Mouse (Mus musculus): ENCODE results near the gene Fam189b. TPM values are rescaled to one million over a fixed set of nuclear protein-coding genes. Genes with fewer than 3 reads are reported as not detected.

Gene Fam189b
- polyA plus RNA-seq, 1 experiment from 2014 or later, result 35.4 TPM

DNA sequence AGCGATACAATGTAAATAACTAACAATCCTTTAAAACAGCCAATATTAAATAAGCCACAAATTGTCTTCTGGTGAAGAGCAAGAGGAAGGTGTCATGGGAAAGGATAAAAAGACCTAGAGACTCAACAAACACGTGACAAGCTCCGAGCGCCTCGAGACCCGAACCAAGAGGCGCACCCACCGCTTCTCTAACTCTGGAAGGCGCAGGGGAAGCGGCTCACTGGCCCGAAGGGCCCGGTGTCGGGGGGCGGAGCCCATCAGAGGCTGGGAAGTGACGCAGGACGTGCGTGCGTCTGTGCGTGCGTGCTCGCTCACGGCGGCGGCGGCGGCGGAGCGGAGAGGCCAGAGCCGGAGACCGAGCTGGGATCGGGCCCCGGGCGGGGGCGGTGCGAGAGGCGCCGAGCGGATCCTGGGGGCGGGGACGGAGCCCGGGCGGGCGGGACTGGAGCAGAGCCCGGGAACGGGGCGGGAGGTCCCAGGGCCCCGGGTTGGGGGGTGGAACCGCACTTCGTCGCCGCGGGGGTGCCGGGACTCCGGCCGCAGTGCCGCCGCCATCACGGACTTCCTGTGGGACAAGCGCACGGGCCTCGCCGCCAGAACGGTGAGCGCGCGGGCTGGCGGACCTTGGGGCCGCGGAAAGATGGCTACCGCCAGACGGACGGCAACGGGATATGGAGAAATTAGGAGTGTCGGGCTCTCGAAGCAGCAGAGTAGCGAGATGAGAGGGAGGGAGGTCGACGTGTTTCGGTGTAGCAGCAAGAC, 18.3 kb upstream of the Fam189b start, which contains the start of gene Clk2:
Clk2 (plus strand) TSS at position 290 of the 762 bp plus-strand sequence.
- Histone ChIP-seq H3K9ac (ENCODE audit: low read depth, low read length) (peak within 1 kb of the TSS; percentile 96), H3K4me1 (ENCODE audit: control insufficient read depth, insufficient read depth, low read depth, low read length) (peaks cover 20% of the 10 kb centered on the region), H3K27me3 (replicated peaks; ENCODE audit: control insufficient read depth, insufficient read depth, low read length) (no peaks in the 10 kb centered on the region), H3K36me3 (ENCODE audit: control insufficient read depth, insufficient read depth, low read length) (peaks cover 13% of the 10 kb centered on the region), H3K9me3 (ENCODE audit: control insufficient read depth, low read length) (no peaks in the 10 kb centered on the region), H3K4me2 (ENCODE audit: low read length) (peak within 1 kb of the TSS; percentile 86), H3K27ac (ENCODE audit: low read depth, low read length) (peak within 1 kb of the TSS; percentile 97), H3K4me3 (ENCODE audit: low read length) (peak within 1 kb of the TSS; percentile 95)
- ATAC-seq, result peak; percentile 97
- WGBS, result under 1% methylated on average over 52 of the region's 79 CpGs

DNA sequence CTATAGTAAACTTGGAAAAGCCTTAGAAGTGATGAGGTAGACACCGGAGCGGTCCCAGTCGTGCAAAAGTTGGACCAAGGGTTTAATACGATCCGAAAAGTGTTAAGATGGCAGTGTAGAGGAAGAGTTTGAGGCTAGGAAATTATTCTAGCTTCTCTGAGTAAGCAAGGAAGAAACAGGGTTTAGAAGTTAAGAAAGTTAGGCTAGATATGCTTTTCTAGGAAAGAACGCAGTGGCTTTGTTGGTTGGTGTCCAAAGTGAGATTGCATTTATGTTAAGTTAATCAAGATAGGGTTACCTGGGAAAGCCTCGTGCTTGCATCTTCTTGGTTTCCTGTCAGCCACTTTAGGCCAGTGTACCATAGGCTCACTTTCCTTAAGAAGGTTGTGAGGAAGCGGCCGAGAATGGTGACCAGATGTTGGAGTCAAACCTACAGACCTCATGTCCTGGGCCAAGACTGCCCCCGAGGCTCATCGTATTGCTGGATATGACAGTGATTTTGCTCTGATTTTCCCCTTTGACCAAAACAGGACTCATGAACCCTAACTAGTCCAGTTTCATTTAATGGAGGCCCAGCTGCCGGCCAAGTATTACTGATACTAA, 17.6 kb upstream of the Fam189b start:
- no peak for ATAC-seq
- peak overlapping the region; percentile 95 for H3K4me3 ChIP-seq (ENCODE audit: low read length)
- 29% methylated on average over 12 of the region's 12 CpGs for WGBS
- peak overlapping the region; percentile 97 for H3K27ac ChIP-seq (ENCODE audit: low read depth, low read length)
- H3K36me3 ChIP-seq (ENCODE audit: control insufficient read depth, insufficient read depth, low read length), result peaks cover 19% of the 10 kb centered on the region
- peaks cover 20% of the 10 kb centered on the region for H3K4me1 ChIP-seq (ENCODE audit: control insufficient read depth, insufficient read depth, low read depth, low read length)
- H3K4me2 ChIP-seq (ENCODE audit: low read length), result peak overlapping the region; percentile 86
- H3K9ac ChIP-seq (ENCODE audit: low read depth, low read length), result peak overlapping the region; percentile 96
- no peaks in the 10 kb centered on the region for H3K27me3 ChIP-seq (replicated peaks; ENCODE audit: control insufficient read depth, insufficient read depth, low read length)
- no peaks in the 10 kb centered on the region for H3K9me3 ChIP-seq (ENCODE audit: control insufficient read depth, low read length)

DNA sequence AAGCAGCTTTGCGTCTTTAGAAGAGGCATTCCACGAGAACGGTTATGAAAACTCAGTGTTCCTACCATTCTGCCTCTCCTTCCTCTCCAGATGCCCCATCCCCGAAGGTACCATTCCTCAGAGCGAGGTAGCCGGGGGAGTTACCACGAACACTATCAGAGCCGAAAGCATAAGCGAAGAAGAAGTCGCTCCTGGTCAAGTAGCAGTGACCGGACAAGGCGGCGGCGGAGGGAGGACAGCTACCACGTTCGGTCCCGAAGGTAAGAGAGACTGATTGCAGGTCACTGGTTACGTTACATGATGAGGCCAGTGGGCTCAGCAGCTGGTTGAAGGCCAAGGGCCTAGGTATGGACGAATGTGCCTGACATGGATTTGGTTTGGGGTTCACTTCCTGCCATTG, 16.0 kb upstream of the Fam189b start:
- 93% methylated on average over 19 of the region's 19 CpGs for WGBS
- Histone ChIP-seq H3K9ac (ENCODE audit: low read depth, low read length) (no peak overlapping the region), H3K36me3 (ENCODE audit: control insufficient read depth, insufficient read depth, low read length) (peaks cover 28% of the 10 kb centered on the region), H3K4me3 (ENCODE audit: low read length) (no peak overlapping the region), H3K4me2 (ENCODE audit: low read length) (no peak overlapping the region), H3K27me3 (replicated peaks; ENCODE audit: control insufficient read depth, insufficient read depth, low read length) (no peaks in the 10 kb centered on the region), H3K4me1 (ENCODE audit: control insufficient read depth, insufficient read depth, low read depth, low read length) (peaks cover 20% of the 10 kb centered on the region), H3K9me3 (ENCODE audit: control insufficient read depth, low read length) (no peaks in the 10 kb centered on the region), H3K27ac (ENCODE audit: low read depth, low read length) (no peak overlapping the region)
- no peak for ATAC-seq

- no peaks in the 10 kb centered on the region for H3K9me3 ChIP-seq (ENCODE audit: control insufficient read depth, low read length)
- ATAC-seq, result no peak
- no peaks in the 10 kb centered on the region for H3K27me3 ChIP-seq (replicated peaks; ENCODE audit: control insufficient read depth, insufficient read depth, low read length)
- no peak overlapping the region for H3K4me2 ChIP-seq (ENCODE audit: low read length)
- 92% methylated on average over 11 of the region's 11 CpGs for WGBS
- peaks cover 50% of the 10 kb centered on the region for H3K36me3 ChIP-seq (ENCODE audit: control insufficient read depth, insufficient read depth, low read length)
- H3K4me1 ChIP-seq (ENCODE audit: control insufficient read depth, insufficient read depth, low read depth, low read length), result peaks cover 14% of the 10 kb centered on the region
- H3K27ac ChIP-seq (ENCODE audit: low read depth, low read length), result no peak overlapping the region
- no peak overlapping the region for H3K4me3 ChIP-seq (ENCODE audit: low read length)
- no peak overlapping the region for H3K9ac ChIP-seq (ENCODE audit: low read depth, low read length)
Measured at GRCm38 (mm10) chr3:89174844-89175243, 8.1 kb upstream of the Fam189b start.

- no peak for ATAC-seq
- WGBS, result 93% methylated on average over 10 of the region's 10 CpGs
Measured at GRCm38 (mm10) chr3:89175544-89175943, 7.4 kb upstream of the Fam189b start.

GRCm38 (mm10) chr3:89176421-89176820, 6.5 kb upstream of the Fam189b start:
- Histone ChIP-seq H3K36me3 (ENCODE audit: control insufficient read depth, insufficient read depth, low read length) (peaks cover 49% of the 10 kb centered on the region), H3K27ac (ENCODE audit: low read depth, low read length) (no peak overlapping the region), H3K9ac (ENCODE audit: low read depth, low read length) (no peak overlapping the region), H3K4me1 (ENCODE audit: control insufficient read depth, insufficient read depth, low read depth, low read length) (peaks cover 14% of the 10 kb centered on the region), H3K9me3 (ENCODE audit: control insufficient read depth, low read length) (no peaks in the 10 kb centered on the region), H3K4me2 (ENCODE audit: low read length) (no peak overlapping the region), H3K27me3 (replicated peaks; ENCODE audit: control insufficient read depth, insufficient read depth, low read length) (no peaks in the 10 kb centered on the region), H3K4me3 (ENCODE audit: low read length) (no peak overlapping the region)
- ATAC-seq, result no peak
- WGBS, result 79% methylated on average over 7 of the region's 7 CpGs

More at GRCm38 (mm10) chr3:89175544-89175943, 7.4 kb upstream of the Fam189b start:
- H3K27me3 ChIP-seq (replicated peaks; ENCODE audit: control insufficient read depth, insufficient read depth, low read length), result no peaks in the 10 kb centered on the region
- H3K27ac ChIP-seq (ENCODE audit: low read depth, low read length), result no peak overlapping the region
- H3K36me3 ChIP-seq (ENCODE audit: control insufficient read depth, insufficient read depth, low read length), result peaks cover 46% of the 10 kb centered on the region
- no peak overlapping the region for H3K4me2 ChIP-seq (ENCODE audit: low read length)
- H3K4me1 ChIP-seq (ENCODE audit: control insufficient read depth, insufficient read depth, low read depth, low read length), result peaks cover 14% of the 10 kb centered on the region
- H3K9me3 ChIP-seq (ENCODE audit: control insufficient read depth, low read length), result no peaks in the 10 kb centered on the region
- H3K9ac ChIP-seq (ENCODE audit: low read depth, low read length), result no peak overlapping the region
- H3K4me3 ChIP-seq (ENCODE audit: low read length), result no peak overlapping the region

- peaks cover 14% of the 10 kb centered on the region for H3K4me1 ChIP-seq (ENCODE audit: control insufficient read depth, insufficient read depth, low read depth, low read length)
- H3K9ac ChIP-seq (ENCODE audit: low read depth, low read length), result peak within 1 kb of the TSS; percentile 86
- ATAC-seq, result peak; percentile 97
- no peaks in the 10 kb centered on the region for H3K27me3 ChIP-seq (replicated peaks; ENCODE audit: control insufficient read depth, insufficient read depth, low read length)
- H3K9me3 ChIP-seq (ENCODE audit: control insufficient read depth, low read length), result no peaks in the 10 kb centered on the region
- 0% methylated on average over 43 of the region's 43 CpGs for WGBS
- peak within 1 kb of the TSS; percentile 78 for H3K4me3 ChIP-seq (ENCODE audit: low read length)
- H3K4me2 ChIP-seq (ENCODE audit: low read length), result peak within 1 kb of the TSS; percentile 90
- H3K36me3 ChIP-seq (ENCODE audit: control insufficient read depth, insufficient read depth, low read length), result peaks cover 48% of the 10 kb centered on the region
- H3K27ac ChIP-seq (ENCODE audit: low read depth, low read length), result peak within 1 kb of the TSS; percentile 81
Measured at GRCm38 (mm10) chr3:89177242-89178106, 5.5 kb upstream of the Fam189b start, which contains the start of gene Scamp3. TSS of gene Scamp3 (plus strand) at chr3:89177473.

GRCm38 (mm10) chr3:89178107-89178385, 4.9 kb upstream of the Fam189b start:
- Histone ChIP-seq H3K4me2 (ENCODE audit: low read length) (peak overlapping the region; percentile 90), H3K9me3 (ENCODE audit: control insufficient read depth, low read length) (no peaks in the 10 kb centered on the region), H3K4me3 (ENCODE audit: low read length) (peak overlapping the region; percentile 78), H3K27ac (ENCODE audit: low read depth, low read length) (peak overlapping the region; percentile 81), H3K4me1 (ENCODE audit: control insufficient read depth, insufficient read depth, low read depth, low read length) (peaks cover 14% of the 10 kb centered on the region), H3K36me3 (ENCODE audit: control insufficient read depth, insufficient read depth, low read length) (peaks cover 46% of the 10 kb centered on the region), H3K9ac (ENCODE audit: low read depth, low read length) (peak overlapping the region; percentile 86), H3K27me3 (replicated peaks; ENCODE audit: control insufficient read depth, insufficient read depth, low read length) (no peaks in the 10 kb centered on the region)
- 4% methylated on average over 6 of the region's 6 CpGs for WGBS
- no peak for ATAC-seq

DNA sequence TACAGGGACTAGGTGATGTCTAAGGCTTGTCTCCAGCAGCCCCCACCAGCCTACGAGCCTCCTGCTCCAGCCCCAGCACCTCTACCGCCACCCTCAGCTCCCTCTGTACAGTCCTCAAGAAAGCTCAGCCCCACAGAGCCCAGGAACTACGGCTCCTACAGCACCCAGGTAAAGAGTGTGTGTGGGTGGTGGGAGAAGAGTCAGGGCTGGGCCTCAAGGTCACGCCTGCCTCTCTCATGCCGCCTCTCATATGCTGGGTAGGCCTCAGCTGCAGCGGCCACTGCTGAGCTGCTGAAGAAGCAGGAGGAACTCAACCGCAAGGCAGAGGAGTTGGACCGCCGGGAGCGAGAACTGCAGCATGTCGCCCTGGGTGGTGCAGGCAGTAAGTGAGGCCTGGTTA, 3.9 kb upstream of the Fam189b start:
- no peak overlapping the region for H3K27ac ChIP-seq (ENCODE audit: low read depth, low read length)

More for the DNA sequence above, 3.9 kb upstream of the Fam189b start:
- H3K9ac ChIP-seq (ENCODE audit: low read depth, low read length), result no peak overlapping the region; the same call in 1 of the 2 replicates
- H3K4me3 ChIP-seq (ENCODE audit: low read length), result no peak overlapping the region
- no peaks in the 10 kb centered on the region for H3K9me3 ChIP-seq (ENCODE audit: control insufficient read depth, low read length)
- H3K27me3 ChIP-seq (replicated peaks; ENCODE audit: control insufficient read depth, insufficient read depth, low read length), result no peaks in the 10 kb centered on the region
- H3K4me2 ChIP-seq (ENCODE audit: low read length), result no peak overlapping the region
- no peak for ATAC-seq
- H3K4me1 ChIP-seq (ENCODE audit: control insufficient read depth, insufficient read depth, low read depth, low read length), result peaks cover 20% of the 10 kb centered on the region
- 92% methylated on average over 11 of the region's 11 CpGs for WGBS
- peaks cover 38% of the 10 kb centered on the region for H3K36me3 ChIP-seq (ENCODE audit: control insufficient read depth, insufficient read depth, low read length)
